In genomic region chr1:133934354-133934963, GRCm38 (mm10) we compare ENCODE assay signal across 11 mouse cellular contexts. TPM values are rescaled to one million over a fixed set of nuclear protein-coding genes. Genes with fewer than 3 reads are reported as not detected.
DNase-seq lines count a peak whose midpoint lies in the region; ATAC-seq and TF ChIP-seq lines count a peak whose summit lies in the region.
"Had no signal": no experiment of that assay in that cellular context is flagged by ENCODE, and none has a peak within 500 bp of the region (broad histone marks: within the 10 kb centered on the region; RNA-seq: fewer than 3 reads in every experiment).

No protein-coding gene starts in this region.

- ATAC-seq in midbrain, embryonic 16.5 days = no peak
- ATAC-seq in heart, embryonic 14.5 days (ENCODE audit: insufficient number of reproducible peaks, insufficient read depth, low FRiP score, low read depth) = peak; percentile 24; the same call in 1 of the 2 replicates
- ATAC-seq in stomach, postnatal 0 days (ENCODE audit: low FRiP score, low TSS enrichment) = peak; percentile 21; the same call in 1 of the 2 replicates
- ATAC-seq: forebrain, postnatal 0 days had no signal

- TF ChIP-seq CTCF in gastrocnemius, adult 2 months (IDR thresholded peaks at IDR 0.05) = no peak
- TF ChIP-seq CTCF in stomach, postnatal 0 days (IDR thresholded peaks at IDR 0.05; ENCODE audit: low read depth) = no peak

- DNase-seq in gastrocnemius, adult 2 months = peak; percentile 57
- no peak for DNase-seq in gastrocnemius, adult 8-10 months (ENCODE audit: low spot score in 2 of 2)
- no peak for DNase-seq in midbrain, embryonic 10.5 days (ENCODE audit: low spot score)
- DNase-seq in stomach, postnatal 0 days (ENCODE audit: low spot score) = no peak
- DNase-seq in kidney, postnatal 10 days = no peak
- no peak for DNase-seq in T-cell, adult 2 months (ENCODE audit: low spot score)
- DNase-seq: forebrain, postnatal 0 days; kidney, adult 18-20 months had no signal

- H3K4me3 ChIP-seq in gastrocnemius, adult 2 months = no peak overlapping the region
- H3K4me3 ChIP-seq in midbrain, embryonic 10.5 days = no peak overlapping the region
- no peak overlapping the region for H3K4me3 ChIP-seq in midbrain, embryonic 16.5 days (ENCODE audit: low read depth, low read length)
- H3K4me3 ChIP-seq in heart, embryonic 14.5 days (ENCODE audit: control insufficient read depth in 1 of 2, insufficient read depth in 1 of 2, low read depth in 1 of 2, low read length in 2 of 2) = no peak overlapping the region
- H3K4me3 ChIP-seq in stomach, postnatal 0 days (ENCODE audit: low read depth, low read length) = no peak overlapping the region
- H3K4me3 ChIP-seq: limb, embryonic 15.5 days had no signal

- no peaks in the 10 kb centered on the region for H3K27me3 ChIP-seq in midbrain, embryonic 10.5 days (ENCODE audit: low read depth, poor library complexity, severe bottlenecking)
- no peaks in the 10 kb centered on the region for H3K27me3 ChIP-seq in midbrain, embryonic 16.5 days (ENCODE audit: control insufficient read depth, insufficient read depth, low read depth, low read length)
- no peaks in the 10 kb centered on the region for H3K27me3 ChIP-seq in heart, embryonic 14.5 days (ENCODE audit: control insufficient read depth, insufficient read depth, low read length)
- no peaks in the 10 kb centered on the region for H3K27me3 ChIP-seq in stomach, postnatal 0 days (ENCODE audit: control insufficient read depth, insufficient read depth, low read length)

- no peak overlapping the region for H3K4me2 ChIP-seq in midbrain, embryonic 16.5 days (ENCODE audit: low read length)
- no peak overlapping the region for H3K4me2 ChIP-seq in heart, embryonic 14.5 days (ENCODE audit: low read length)
- no peak overlapping the region for H3K4me2 ChIP-seq in stomach, postnatal 0 days (replicated peaks; ENCODE audit: low read depth)
- H3K4me2 ChIP-seq: limb, embryonic 15.5 days had no signal

- intact Hi-C loops in gastrocnemius, adult 2 months (cut with DNase I) = no loop called here

- no peak overlapping the region for H3K9ac ChIP-seq in midbrain, embryonic 16.5 days (ENCODE audit: low read depth, low read length)
- no peak overlapping the region for H3K9ac ChIP-seq in heart, embryonic 14.5 days (ENCODE audit: low read length)
- no peak overlapping the region for H3K9ac ChIP-seq in stomach, postnatal 0 days (ENCODE audit: low read length)
- H3K9ac ChIP-seq: forebrain, postnatal 0 days; limb, embryonic 15.5 days had no signal

- TF ChIP-seq EP300 in stomach, postnatal 0 days (optimal IDR thresholded peaks at IDR 0.05) = no peak

- H3K9me3 ChIP-seq in midbrain, embryonic 10.5 days (replicated peaks) = peaks cover 4% of the 10 kb centered on the region; the same call in 1 of the 2 replicates
- H3K9me3 ChIP-seq in midbrain, embryonic 16.5 days (replicated peaks; ENCODE audit: control insufficient read depth, low read length, poor library complexity, severe bottlenecking) = no peaks in the 10 kb centered on the region
- H3K9me3 ChIP-seq in heart, embryonic 14.5 days (ENCODE audit: control insufficient read depth, low read length) = 0 out of 2 replicates have a peak, but pooled peaks cover 4% of the 10 kb centered on the region
- H3K9me3 ChIP-seq in stomach, postnatal 0 days (ENCODE audit: control insufficient read depth, low read length) = no peaks in the 10 kb centered on the region
- H3K9me3 ChIP-seq: limb, embryonic 15.5 days had no signal

- H3K27ac ChIP-seq in gastrocnemius, adult 2 months = peak overlapping the region; percentile 68
- H3K27ac ChIP-seq in midbrain, embryonic 10.5 days (replicated peaks) = 0 out of 2 replicates have a peak overlapping the region, but pooled peaks have one; percentile 7
- H3K27ac ChIP-seq in midbrain, embryonic 16.5 days (ENCODE audit: low read length) = no peak overlapping the region
- no peak overlapping the region for H3K27ac ChIP-seq in heart, embryonic 14.5 days (replicated peaks in 1 of 2; ENCODE audit: control insufficient read depth in 1 of 2, insufficient read depth in 1 of 2, low read depth in 2 of 2, low read length in 2 of 2)
- H3K27ac ChIP-seq in stomach, postnatal 0 days (replicated peaks) = no peak overlapping the region
- H3K27ac ChIP-seq: limb, embryonic 15.5 days had no signal

- 86% methylated on average over 10 of the region's 10 CpGs for WGBS in midbrain, embryonic 10.5 days
- WGBS in midbrain, embryonic 16.5 days = 87% methylated on average over 10 of the region's 10 CpGs
- 73% methylated on average over 10 of the region's 10 CpGs for WGBS in heart, embryonic 14.5 days
- WGBS in stomach, postnatal 0 days = 74% methylated on average over 10 of the region's 10 CpGs

- H3K4me1 ChIP-seq in midbrain, embryonic 10.5 days = peaks cover 9% of the 10 kb centered on the region; the same call in 1 of the 2 replicates
- H3K4me1 ChIP-seq in midbrain, embryonic 16.5 days (ENCODE audit: control insufficient read depth, insufficient read depth, low read length) = no peaks in the 10 kb centered on the region
- H3K4me1 ChIP-seq in heart, embryonic 14.5 days (ENCODE audit: control insufficient read depth in 2 of 2, insufficient read depth in 2 of 2, low read length in 2 of 2) = peaks cover 0 to 6% of the 10 kb centered on the region in 2 experiments; a peak in 2 of 4 replicates
- no peaks in the 10 kb centered on the region; the same call in 1 of the 2 replicates for H3K4me1 ChIP-seq in stomach, postnatal 0 days (replicated peaks; ENCODE audit: control insufficient read depth, insufficient read depth)

- no peaks in the 10 kb centered on the region for H3K36me3 ChIP-seq in midbrain, embryonic 10.5 days
- H3K36me3 ChIP-seq in midbrain, embryonic 16.5 days (ENCODE audit: control insufficient read depth, insufficient read depth, low read length) = no peaks in the 10 kb centered on the region
- H3K36me3 ChIP-seq in heart, embryonic 14.5 days (ENCODE audit: control insufficient read depth, insufficient read depth, low read length) = no peaks in the 10 kb centered on the region
- no peaks in the 10 kb centered on the region for H3K36me3 ChIP-seq in stomach, postnatal 0 days (ENCODE audit: control insufficient read depth, insufficient read depth, low read length)
- H3K36me3 ChIP-seq: limb, embryonic 15.5 days had no signal

RNA-seq across cellular contexts. Expression of gene Prelp, which starts 13.2 kb away (rescaled TPM):
- 10 to 100 TPM; 19.5 to 66.5 TPM for total RNA-seq in gastrocnemius, adult 2 months (2021)
- total RNA-seq in gastrocnemius, adult 8-10 months (2022) = 10 to 100 TPM; 11.0 to 30.6 (median 17.9) TPM
- 0.31 and 0.67 TPM in 2 replicates for polyA plus RNA-seq in midbrain, embryonic 10.5 days (2016; fragmentation: Nextera tagmentation; extraction: Ambion mirVana)
- polyA plus RNA-seq in midbrain, embryonic 16.5 days (2015; fragmentation: Nextera tagmentation; extraction: Ambion mirVana) = 8.1 and 9.1 TPM in 2 replicates
- polyA plus RNA-seq in heart, embryonic 14.5 days (2014; fragmentation: Nextera tagmentation; extraction: Ambion mirVana) = 2.1 and 2.7 TPM in 2 replicates
- 4.7 and 5.3 TPM in 2 replicates for polyA plus RNA-seq in stomach, postnatal 0 days (2015; fragmentation: Nextera tagmentation; extraction: Ambion mirVana)

RNA-seq across cellular contexts. Expression of gene Optc, which starts 26.7 kb away (rescaled TPM):
- total RNA-seq in gastrocnemius, adult 2 months (2021) = under 1 TPM in 1 of 2 experiments, not detected in 1; 0.13 TPM
- under 1 TPM in 1 of 4 experiments, not detected in 3; 0.29 TPM for total RNA-seq in gastrocnemius, adult 8-10 months (2022)
- 0.86 and 1.7 TPM in 2 replicates for polyA plus RNA-seq in midbrain, embryonic 10.5 days (2016; fragmentation: Nextera tagmentation; extraction: Ambion mirVana)
- polyA plus RNA-seq in midbrain, embryonic 16.5 days (2015; fragmentation: Nextera tagmentation; extraction: Ambion mirVana) = 2.3 and 3.7 TPM in 2 replicates
- 0.40 and 0.47 TPM in 2 replicates for polyA plus RNA-seq in heart, embryonic 14.5 days (2014; fragmentation: Nextera tagmentation; extraction: Ambion mirVana)
- 1.3 and 1.6 TPM in 2 replicates for polyA plus RNA-seq in stomach, postnatal 0 days (2015; fragmentation: Nextera tagmentation; extraction: Ambion mirVana)

Comparison
In these comparisons a context has a peak if more than half of its experiments do, and no peak if none do; other contexts are left out.
1. H3K27ac ChIP-seq: peak in gastrocnemius, adult 2 months (single experiment) and midbrain, embryonic 10.5 days (single experiment); none in midbrain, embryonic 16.5 days (single experiment), heart, embryonic 14.5 days (0 of 2) and stomach, postnatal 0 days (single experiment).